Mouse (Mus musculus): ENCODE data around the gene Duoxa1.

The Duoxa1 gene

GRCm38 (mm10) chr2:122298596-122299490 lies 14.7 kb downstream of the Duoxa1 start, which contains the start of gene Duoxa2:
Duoxa2 (plus strand) TSS chr2:122298900.
- DNase-seq (ENCODE audit: extremely low read depth, insufficient read length, low spot score), result no peak

GRCm38 (mm10) chr2:122298096-122298499 lies 15.4 kb downstream of the Duoxa1 start, which contains the start of gene Duox2:
Duox2 (minus strand) TSS chr2:122298449.
- no peak for DNase-seq (ENCODE audit: extremely low read depth, insufficient read length, low spot score)

GRCm38 (mm10) chr2:122297271-122298095 lies 16.0 kb downstream of the Duoxa1 start:
- DNase-seq (ENCODE audit: extremely low read depth, insufficient read length, low spot score), result no peak

DNA sequence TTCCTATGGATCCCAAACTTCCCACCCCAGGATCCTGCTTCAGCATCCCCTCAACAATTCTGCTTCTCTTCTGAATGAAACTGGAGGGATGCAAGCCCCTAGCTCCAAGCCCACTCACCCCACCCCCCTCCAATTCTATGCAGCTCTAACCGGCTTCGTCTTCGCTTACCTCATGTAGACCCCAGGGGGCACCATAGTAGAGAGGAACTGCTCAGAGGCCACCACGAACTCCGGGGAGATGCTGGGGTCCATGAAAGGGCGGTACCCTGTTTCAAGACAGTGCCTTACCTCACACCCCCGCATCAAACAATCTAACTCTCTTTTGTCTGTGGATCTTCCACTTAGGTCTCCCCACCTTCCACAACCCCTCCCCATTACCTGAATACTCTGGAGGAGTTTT lies 18.6 kb downstream of the Duoxa1 start:
- DNase-seq (ENCODE audit: extremely low read depth, insufficient read length, low spot score), result no peak

GRCm38 (mm10) chr2:122286137-122286536 lies 27.4 kb downstream of the Duoxa1 start:
- no peak for DNase-seq (ENCODE audit: extremely low read depth, insufficient read length, low spot score)

DNA sequence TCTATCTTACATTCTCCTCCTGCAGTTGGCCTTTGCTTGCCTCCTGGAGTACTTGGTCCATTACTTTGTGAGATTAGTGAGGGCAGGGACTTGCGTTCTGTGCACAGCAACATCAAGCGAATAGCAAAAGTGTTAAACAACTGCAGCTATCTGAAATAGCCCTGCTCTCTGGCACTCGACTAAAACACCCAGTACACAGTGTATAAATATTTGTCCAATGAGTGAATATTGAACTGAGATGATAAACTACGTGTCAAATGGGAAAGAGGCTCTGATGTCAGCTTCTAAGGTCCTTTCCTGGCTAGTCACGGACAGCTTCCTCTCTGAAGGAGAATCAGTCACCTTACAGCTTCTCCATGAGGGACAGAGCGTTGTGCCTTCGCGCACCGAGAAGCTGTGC lies 29.4 kb downstream of the Duoxa1 start:
- DNase-seq (ENCODE audit: extremely low read depth, insufficient read length, low spot score), result no peak

DNA sequence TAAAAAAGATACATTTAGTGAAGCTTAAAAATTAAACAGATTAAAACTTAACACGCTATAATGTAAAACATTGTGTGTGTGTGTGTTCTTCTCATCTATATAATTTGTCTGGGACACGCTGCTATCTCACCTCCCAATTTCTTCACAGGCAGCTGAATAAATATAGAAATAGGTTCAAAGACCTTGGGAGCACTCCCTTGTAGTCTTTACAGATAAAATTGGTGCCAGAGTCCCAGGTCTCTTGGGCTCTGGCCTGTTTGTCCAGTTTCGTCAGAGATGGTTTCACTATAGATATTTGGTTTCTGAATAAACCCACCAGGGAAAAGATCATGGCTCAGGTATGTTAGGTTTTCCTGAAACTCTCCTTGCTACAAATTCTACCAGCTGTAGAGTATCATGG lies 34.8 kb downstream of the Duoxa1 start:
- DNase-seq (ENCODE audit: extremely low read depth, insufficient read length, low spot score), result no peak

GRCm38 (mm10) chr2:122266407-122267193 lies 46.9 kb downstream of the Duoxa1 start:
- no peak for DNase-seq (ENCODE audit: extremely low read depth, insufficient read length, low spot score)

DNA sequence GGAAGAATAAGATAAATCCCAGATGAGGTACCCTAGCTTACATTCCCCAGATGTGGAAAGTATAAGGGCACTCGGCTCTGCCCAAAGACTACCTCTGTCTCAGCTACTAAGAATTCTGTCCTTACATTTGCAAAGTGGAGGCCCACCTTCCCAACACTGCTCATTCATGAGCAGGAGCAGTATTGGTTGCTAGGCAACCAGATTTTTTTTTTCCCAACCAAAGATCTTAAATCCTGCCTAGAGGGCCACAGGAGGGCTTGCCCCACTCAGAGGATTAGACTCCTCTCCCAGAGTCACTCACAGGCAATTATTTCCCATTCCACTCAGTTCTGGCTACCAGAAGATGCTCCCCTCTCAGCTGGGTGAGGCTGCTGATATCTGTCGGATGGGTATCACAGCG lies 48.8 kb downstream of the Duoxa1 start:
- DNase-seq (ENCODE audit: extremely low read depth, insufficient read length, low spot score), result no peak

DNA sequence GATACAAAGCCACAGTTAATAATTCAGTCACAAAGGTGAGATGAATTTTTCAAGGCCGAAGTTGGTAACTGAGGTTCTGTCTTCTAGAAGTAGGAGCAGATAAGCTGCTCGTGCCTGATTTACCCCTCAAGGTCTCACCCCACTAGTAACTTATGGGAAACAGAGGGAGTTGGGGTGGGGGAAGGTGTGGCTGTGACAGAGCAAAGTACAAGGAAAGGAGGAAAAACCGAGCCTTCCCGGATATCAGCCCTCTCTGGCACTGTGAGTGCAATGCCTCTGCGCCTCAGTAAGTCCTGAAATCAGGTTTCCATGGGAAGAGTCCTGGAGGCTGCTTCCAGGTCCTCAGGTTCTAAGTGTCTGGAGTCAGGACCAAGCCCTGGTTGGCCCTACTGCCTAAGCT lies 52.8 kb downstream of the Duoxa1 start:
- DNase-seq (ENCODE audit: extremely low read depth, insufficient read length, low spot score), result no peak

- DNase-seq (ENCODE audit: extremely low read depth, insufficient read length, low spot score), result no peak
These were observed 57.5 kb downstream of the Duoxa1 start for GRCm38 (mm10) chr2:122255997-122256396.
